Mouse (Mus musculus): ENCODE results near the gene B3galt1.

DNA sequence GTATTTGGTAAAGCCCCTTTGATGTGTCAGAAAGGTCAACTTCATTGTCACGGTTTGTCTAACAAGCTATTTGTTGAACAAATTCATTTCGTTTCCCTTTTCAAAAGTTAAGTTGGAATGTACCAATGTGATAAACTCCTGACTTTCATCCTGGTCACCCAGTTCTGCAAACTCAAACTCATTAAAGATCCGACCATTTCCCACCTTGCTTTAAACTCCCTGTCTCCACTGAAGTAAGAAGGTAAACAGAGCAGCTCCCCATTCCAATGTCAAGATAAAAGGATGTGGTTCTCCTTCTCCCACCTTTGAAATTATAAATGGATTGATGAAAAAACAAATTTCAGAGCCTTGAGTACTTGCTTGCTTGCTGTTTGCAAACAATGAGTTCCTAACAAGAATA lies 487.6 kb downstream of the B3galt1 start:
- no peak for TF ChIP-seq MAX (IDR thresholded peaks at IDR 0.05; ENCODE audit: low read depth)
- no peak for TF ChIP-seq POLR2A (IDR thresholded peaks at IDR 0.05; ENCODE audit: insufficient read length, low read depth)
